Mouse (Mus musculus): ENCODE data around the gene Dhx37. TPM values are rescaled to one million over a fixed set of nuclear protein-coding genes. Genes with fewer than 3 reads are reported as not detected.
A peak's percentile ranks its signal among the peaks of the same experiment; 100 is the strongest.

The Dhx37 gene
- 12.4 and 12.8 TPM in 2 replicates for polyA plus RNA-seq (2015; fragmentation: Nextera tagmentation; extraction: Ambion mirVana)

- peak; percentile 96 for ATAC-seq
- H3K27ac ChIP-seq (ENCODE audit: low read length) = peak within 1 kb of the TSS; percentile 70
- H3K9me3 ChIP-seq (replicated peaks; ENCODE audit: control insufficient read depth, low read length, poor library complexity, severe bottlenecking) = no peaks in the 10 kb centered on the region
- under 1% methylated on average over 46 of the region's 46 CpGs for WGBS
- H3K27me3 ChIP-seq (ENCODE audit: control insufficient read depth, insufficient read depth, low read depth, low read length) = no peaks in the 10 kb centered on the region
- peaks cover 11% of the 10 kb centered on the region for H3K4me1 ChIP-seq (ENCODE audit: control insufficient read depth, insufficient read depth, low read length)
- H3K4me2 ChIP-seq (ENCODE audit: low read length) = peak within 1 kb of the TSS; percentile 92
- peak within 1 kb of the TSS; percentile 73 for H3K4me3 ChIP-seq (ENCODE audit: low read depth, low read length)
- H3K36me3 ChIP-seq (ENCODE audit: control insufficient read depth, insufficient read depth, low read length) = peaks cover 17% of the 10 kb centered on the region
- H3K9ac ChIP-seq (ENCODE audit: low read depth, low read length) = peak within 1 kb of the TSS; percentile 85
These were observed at the start of gene Dhx37 for GRCm38 (mm10) chr5:125433793-125434337. Gene Dhx37, minus strand, starts transcription at chr5:125434121.

- H3K27ac ChIP-seq (ENCODE audit: low read length) = no peak overlapping the region
- 90% methylated on average over 7 of the region's 7 CpGs for WGBS
- H3K27me3 ChIP-seq (ENCODE audit: control insufficient read depth, insufficient read depth, low read depth, low read length) = no peaks in the 10 kb centered on the region
- peaks cover 18% of the 10 kb centered on the region for H3K4me1 ChIP-seq (ENCODE audit: control insufficient read depth, insufficient read depth, low read length)
- no peak overlapping the region for H3K9ac ChIP-seq (ENCODE audit: low read depth, low read length)
- H3K4me3 ChIP-seq (ENCODE audit: low read depth, low read length) = no peak overlapping the region
- no peak for ATAC-seq
- H3K4me2 ChIP-seq (ENCODE audit: low read length) = no peak overlapping the region
- H3K36me3 ChIP-seq (ENCODE audit: control insufficient read depth, insufficient read depth, low read length) = 0 out of 2 replicates have a peak, but pooled peaks cover 3% of the 10 kb centered on the region
- H3K9me3 ChIP-seq (replicated peaks; ENCODE audit: control insufficient read depth, low read length, poor library complexity, severe bottlenecking) = no peaks in the 10 kb centered on the region
These were observed 48.6 kb upstream of the Dhx37 start for GRCm38 (mm10) chr5:125482474-125482873.

DNA sequence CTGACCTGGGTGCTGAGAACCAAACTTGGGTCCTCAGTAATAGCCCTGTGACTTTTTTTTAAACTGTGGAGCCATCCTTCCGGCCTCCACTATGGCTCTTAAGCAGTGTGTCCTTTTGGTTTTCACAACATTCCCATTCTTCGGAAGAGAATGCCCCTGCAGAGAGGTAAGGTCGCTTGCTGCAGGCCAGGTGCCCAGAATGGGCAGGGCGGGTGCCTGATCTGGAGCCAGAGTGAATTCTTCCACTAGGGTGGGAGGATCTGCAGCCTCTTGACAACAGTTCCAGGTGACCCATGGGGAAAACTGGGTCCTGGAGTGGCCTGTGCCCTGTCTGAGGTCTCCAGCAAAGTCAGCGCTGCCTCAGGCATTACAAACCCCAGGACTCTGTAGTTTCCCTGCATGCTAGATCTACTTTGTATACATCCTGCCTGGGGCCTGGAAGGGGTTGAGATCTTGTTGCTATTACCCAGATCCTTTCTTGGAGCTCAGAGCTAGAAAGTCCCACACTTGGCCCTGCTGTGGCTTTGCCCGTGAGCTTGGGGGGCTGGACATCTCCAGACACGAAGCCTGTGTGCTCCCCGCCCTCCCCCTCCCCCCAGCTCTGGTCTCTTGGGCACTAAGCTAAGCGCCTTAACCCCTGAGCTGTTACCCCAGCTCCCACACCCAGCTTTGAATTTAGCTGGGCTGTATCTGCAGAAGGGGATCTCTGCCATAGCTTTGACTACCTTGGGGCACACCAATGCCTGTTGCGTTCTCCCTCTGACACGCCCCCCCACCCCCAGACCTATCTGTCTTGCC lies 46.7 kb upstream of the Dhx37 start:
- Histone ChIP-seq H3K36me3 (ENCODE audit: control insufficient read depth, insufficient read depth, low read length) (0 out of 2 replicates have a peak, but pooled peaks cover 3% of the 10 kb centered on the region), H3K4me1 (ENCODE audit: control insufficient read depth, insufficient read depth, low read length) (peaks cover 30% of the 10 kb centered on the region), H3K4me2 (ENCODE audit: low read length) (no peak overlapping the region), H3K27ac (ENCODE audit: low read length) (no peak overlapping the region), H3K9me3 (replicated peaks; ENCODE audit: control insufficient read depth, low read length, poor library complexity, severe bottlenecking) (no peaks in the 10 kb centered on the region), H3K9ac (ENCODE audit: low read depth, low read length) (no peak overlapping the region), H3K4me3 (ENCODE audit: low read depth, low read length) (no peak overlapping the region), H3K27me3 (ENCODE audit: control insufficient read depth, insufficient read depth, low read depth, low read length) (no peaks in the 10 kb centered on the region)
- 81% methylated on average over 11 of the region's 11 CpGs for WGBS
- ATAC-seq = no peak

DNA sequence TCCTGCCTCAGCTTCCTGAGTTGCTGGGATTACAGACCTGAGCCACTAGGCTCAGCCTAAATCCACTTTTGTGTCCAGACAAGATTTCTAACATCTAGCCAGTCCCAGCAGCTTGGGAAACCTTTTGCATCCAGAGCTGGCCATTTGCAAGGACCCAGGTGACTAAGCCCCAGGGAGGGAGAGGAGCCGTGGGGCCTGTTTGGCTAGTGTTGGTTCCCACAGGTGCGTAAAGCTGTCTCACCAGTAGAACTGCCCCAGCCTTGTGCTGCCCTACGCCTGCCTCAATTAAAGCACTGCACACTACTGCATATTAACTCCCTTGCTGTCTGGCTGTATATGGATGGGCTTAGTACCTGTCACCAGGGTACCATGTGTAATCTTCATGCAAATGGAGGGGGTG lies 45.5 kb upstream of the Dhx37 start:
- Histone ChIP-seq H3K27ac (ENCODE audit: low read length) (no peak overlapping the region), H3K4me3 (ENCODE audit: low read depth, low read length) (no peak overlapping the region), H3K4me2 (ENCODE audit: low read length) (no peak overlapping the region), H3K9ac (ENCODE audit: low read depth, low read length) (no peak overlapping the region), H3K4me1 (ENCODE audit: control insufficient read depth, insufficient read depth, low read length) (peaks cover 30% of the 10 kb centered on the region), H3K27me3 (ENCODE audit: control insufficient read depth, insufficient read depth, low read depth, low read length) (no peaks in the 10 kb centered on the region), H3K9me3 (replicated peaks; ENCODE audit: control insufficient read depth, low read length, poor library complexity, severe bottlenecking) (no peaks in the 10 kb centered on the region), H3K36me3 (ENCODE audit: control insufficient read depth, insufficient read depth, low read length) (0 out of 2 replicates have a peak, but pooled peaks cover under 1% of the 10 kb centered on the region)
- 98% methylated on average over 3 of the region's 3 CpGs for WGBS
- no peak for ATAC-seq

GRCm38 (mm10) chr5:125478037-125478436 lies 44.1 kb upstream of the Dhx37 start:
- WGBS = 79% methylated on average over 7 of the region's 7 CpGs
- Histone ChIP-seq H3K9me3 (replicated peaks; ENCODE audit: control insufficient read depth, low read length, poor library complexity, severe bottlenecking) (no peaks in the 10 kb centered on the region), H3K27ac (ENCODE audit: low read length) (no peak overlapping the region), H3K4me1 (ENCODE audit: control insufficient read depth, insufficient read depth, low read length) (peaks cover 30% of the 10 kb centered on the region), H3K36me3 (ENCODE audit: control insufficient read depth, insufficient read depth, low read length) (no peaks in the 10 kb centered on the region), H3K4me3 (ENCODE audit: low read depth, low read length) (no peak overlapping the region), H3K4me2 (ENCODE audit: low read length) (peak overlapping the region; percentile 91), H3K27me3 (ENCODE audit: control insufficient read depth, insufficient read depth, low read depth, low read length) (no peaks in the 10 kb centered on the region), H3K9ac (ENCODE audit: low read depth, low read length) (0 out of 2 replicates have a peak overlapping the region, but pooled peaks have one; percentile 31)
- ATAC-seq = no peak

DNA sequence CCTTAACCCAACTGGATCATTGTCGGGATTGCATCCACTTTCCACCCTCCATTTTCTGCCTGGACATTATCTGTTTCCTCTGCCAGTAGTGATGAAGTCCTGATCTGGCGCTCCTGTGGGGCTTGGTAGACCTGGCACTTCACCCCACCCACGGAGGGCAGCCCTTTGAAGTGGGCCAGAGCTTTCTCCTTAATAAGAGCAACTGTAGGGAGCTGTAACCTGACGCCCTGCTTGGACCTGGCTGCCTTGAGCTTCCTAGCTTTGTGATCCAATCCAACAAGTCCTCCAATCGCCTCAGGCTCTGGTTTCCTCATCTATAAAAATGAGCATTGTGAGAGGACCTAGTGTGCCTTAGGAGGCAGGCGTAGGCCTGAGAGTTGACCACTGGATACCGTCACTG lies 43.6 kb upstream of the Dhx37 start:
- no peaks in the 10 kb centered on the region for H3K36me3 ChIP-seq (ENCODE audit: control insufficient read depth, insufficient read depth, low read length)
- 70% methylated on average over 7 of the region's 7 CpGs for WGBS
- no peak overlapping the region for H3K27ac ChIP-seq (ENCODE audit: low read length)
- ATAC-seq = no peak
- H3K4me2 ChIP-seq (ENCODE audit: low read length) = peak overlapping the region; percentile 91
- H3K27me3 ChIP-seq (ENCODE audit: control insufficient read depth, insufficient read depth, low read depth, low read length) = no peaks in the 10 kb centered on the region
- H3K9ac ChIP-seq (ENCODE audit: low read depth, low read length) = 0 out of 2 replicates have a peak overlapping the region, but pooled peaks have one; percentile 84
- H3K4me3 ChIP-seq (ENCODE audit: low read depth, low read length) = peak overlapping the region; percentile 85
- H3K4me1 ChIP-seq (ENCODE audit: control insufficient read depth, insufficient read depth, low read length) = peaks cover 30% of the 10 kb centered on the region
- no peaks in the 10 kb centered on the region for H3K9me3 ChIP-seq (replicated peaks; ENCODE audit: control insufficient read depth, low read length, poor library complexity, severe bottlenecking)

- Histone ChIP-seq H3K9me3 (replicated peaks; ENCODE audit: control insufficient read depth, low read length, poor library complexity, severe bottlenecking) (no peaks in the 10 kb centered on the region), H3K36me3 (ENCODE audit: control insufficient read depth, insufficient read depth, low read length) (no peaks in the 10 kb centered on the region), H3K9ac (ENCODE audit: low read depth, low read length) (peak overlapping the region; percentile 84), H3K27me3 (ENCODE audit: control insufficient read depth, insufficient read depth, low read depth, low read length) (no peaks in the 10 kb centered on the region), H3K4me1 (ENCODE audit: control insufficient read depth, insufficient read depth, low read length) (peaks cover 30% of the 10 kb centered on the region), H3K4me3 (ENCODE audit: low read depth, low read length) (peak overlapping the region; percentile 85), H3K27ac (ENCODE audit: low read length) (peak overlapping the region; percentile 87), H3K4me2 (ENCODE audit: low read length) (peak overlapping the region; percentile 91)
- ATAC-seq = no peak
- WGBS = 68% methylated on average over 7 of the region's 7 CpGs
These were observed 42.9 kb upstream of the Dhx37 start for GRCm38 (mm10) chr5:125476799-125477198.

DNA sequence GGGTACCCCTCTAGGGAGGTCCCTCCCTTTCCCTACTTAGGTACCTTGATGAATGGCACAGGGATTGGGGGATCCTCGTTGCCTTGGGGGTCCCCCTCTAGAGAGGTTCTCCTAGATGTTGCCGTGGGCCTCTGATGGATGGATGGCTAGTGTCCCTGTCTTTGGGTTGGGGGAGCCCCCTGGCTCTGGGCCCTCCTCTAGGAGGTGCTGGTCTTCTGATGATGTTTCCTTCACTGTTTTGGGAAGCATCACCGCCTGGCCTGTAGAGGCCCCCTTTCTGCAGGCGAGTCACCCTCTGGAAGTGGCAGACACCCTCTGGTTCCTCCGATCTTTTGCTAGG lies 42.3 kb upstream of the Dhx37 start:
- Histone ChIP-seq H3K4me1 (ENCODE audit: control insufficient read depth, insufficient read depth, low read length) (peaks cover 30% of the 10 kb centered on the region), H3K9ac (ENCODE audit: low read depth, low read length) (peak overlapping the region; percentile 84)

More for the DNA sequence above, 42.3 kb upstream of the Dhx37 start:
- peak overlapping the region; percentile 85 for H3K4me3 ChIP-seq (ENCODE audit: low read depth, low read length)
- no peaks in the 10 kb centered on the region for H3K36me3 ChIP-seq (ENCODE audit: control insufficient read depth, insufficient read depth, low read length)
- H3K9me3 ChIP-seq (replicated peaks; ENCODE audit: control insufficient read depth, low read length, poor library complexity, severe bottlenecking) = no peaks in the 10 kb centered on the region
- WGBS = 7% methylated on average over 5 of the region's 5 CpGs
- no peaks in the 10 kb centered on the region for H3K27me3 ChIP-seq (ENCODE audit: control insufficient read depth, insufficient read depth, low read depth, low read length)
- ATAC-seq = peak; percentile 62
- H3K27ac ChIP-seq (ENCODE audit: low read length) = peak overlapping the region; percentile 87
- peak overlapping the region; percentile 91 for H3K4me2 ChIP-seq (ENCODE audit: low read length)
